Mouse (Mus musculus) frontal cortex, postnatal 14 days (tissue): Measurements from ENCODE around the gene Anapc11.

ENCODE experiments used
- DNase-seq, 2 experiments: peaks; one replicate each; pipeline ENCODE4 v3.0.0; 2022; ENCODE audit warnings: low spot score in 2 of 2

Anapc11 gene

DNA sequence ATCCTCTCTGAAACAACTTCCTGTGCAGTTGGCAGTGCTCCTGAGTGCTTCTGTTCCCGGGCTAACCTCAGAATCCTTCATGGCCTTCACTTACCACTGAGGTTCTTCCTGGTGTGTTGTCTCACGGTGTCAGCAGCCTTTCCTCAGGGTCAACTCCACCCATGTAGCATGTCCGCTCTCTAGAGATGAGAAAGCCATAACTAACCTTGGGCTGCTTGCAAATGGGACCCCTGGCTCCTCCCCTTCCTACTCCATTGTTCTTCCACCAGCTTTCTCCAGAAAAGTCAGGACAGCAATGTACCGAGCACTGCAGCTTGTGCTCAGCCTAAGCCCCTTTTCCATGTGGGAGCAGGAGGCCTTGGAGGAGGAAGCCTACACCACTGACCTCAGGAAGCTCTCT is 8.5 kb downstream of the Anapc11 start:
- no peak for DNase-seq

GRCm38 (mm10) chr11:120608241-120609034 is 10.2 kb downstream of the Anapc11 start, which contains the start of gene Npb:
Gene Npb (plus strand): TSS chr11:120608477.
- no peak for DNase-seq

DNA sequence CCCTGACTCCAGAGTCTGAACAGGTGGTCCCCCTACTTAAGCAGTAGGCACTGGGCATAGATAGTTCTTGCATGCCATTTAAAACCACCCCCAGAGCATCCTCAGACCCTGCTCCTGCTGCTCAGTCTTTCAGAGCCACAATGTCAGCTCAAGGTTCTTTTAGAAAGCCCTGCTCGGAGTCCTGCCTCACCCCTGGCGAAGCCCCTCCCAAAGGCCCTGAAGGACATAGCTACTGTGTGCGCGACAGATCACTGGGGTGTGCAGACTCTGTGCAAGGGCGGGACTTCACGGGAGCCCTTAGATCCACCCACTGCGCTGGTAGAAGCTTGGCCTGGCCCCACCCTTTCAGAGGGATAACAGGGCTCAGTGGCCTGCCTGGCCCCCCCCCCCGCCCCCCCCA is 11.0 kb downstream of the Anapc11 start:
- DNase-seq = no peak

- DNase-seq = no peak
Observed at GRCm38 (mm10) chr11:120610477-120611046, 12.3 kb downstream of the Anapc11 start.

- peak in 1 of 2 experiments; percentile 56 for DNase-seq
Observed at GRCm38 (mm10) chr11:120612763-120613162, 14.5 kb downstream of the Anapc11 start.

GRCm38 (mm10) chr11:120613481-120613972 is 15.3 kb downstream of the Anapc11 start:
- no peak for DNase-seq

DNA sequence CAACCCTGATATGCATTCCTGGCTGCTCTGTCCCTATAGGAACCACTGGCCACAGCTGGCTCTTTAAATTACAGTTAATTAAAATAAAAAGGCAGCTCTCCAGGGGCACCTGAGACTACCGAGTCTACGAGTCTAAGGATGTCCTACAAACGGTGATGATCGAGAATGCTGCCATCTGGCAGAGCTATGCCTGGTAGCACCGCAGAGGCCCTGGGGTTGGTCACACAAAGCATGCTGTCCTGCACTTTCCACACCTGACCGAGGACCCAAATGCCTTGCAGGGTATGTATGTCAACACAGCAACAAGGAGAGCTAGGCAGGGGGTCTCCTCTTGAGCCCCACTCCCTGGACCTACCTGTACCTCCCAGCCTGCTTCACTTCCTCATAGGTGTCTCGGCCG is 15.8 kb downstream of the Anapc11 start:
- no peak for DNase-seq

GRCm38 (mm10) chr11:120615167-120615566 is 16.9 kb downstream of the Anapc11 start:
- DNase-seq = no peak

DNA sequence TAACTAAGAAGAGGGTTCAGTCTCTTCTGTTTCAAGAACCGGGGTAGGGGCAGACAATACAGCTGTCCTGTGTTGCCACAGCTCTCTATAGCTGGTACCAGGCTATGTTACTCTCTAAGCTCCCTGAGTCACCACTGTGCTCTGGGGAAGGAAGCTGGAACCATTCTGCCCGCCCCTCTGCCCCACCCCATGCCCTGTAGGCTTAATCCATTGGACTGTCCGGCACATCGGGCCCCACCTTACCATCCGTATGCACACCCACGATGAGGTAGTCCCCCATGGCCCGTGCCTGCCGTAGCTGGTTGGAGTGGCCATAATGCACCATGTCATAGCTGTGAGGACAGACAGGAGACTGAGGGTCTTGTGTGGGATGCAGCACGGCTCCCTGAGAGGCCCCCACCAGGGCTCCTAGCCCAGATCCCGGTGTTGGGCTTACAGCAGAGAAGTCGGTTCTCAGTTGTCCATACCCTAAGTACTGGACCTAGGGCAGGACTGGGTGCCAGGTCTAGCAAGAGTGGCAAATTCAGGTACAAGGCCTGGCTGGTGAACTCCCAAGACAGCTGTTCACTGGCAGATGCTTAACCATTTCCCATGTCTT is 17.5 kb downstream of the Anapc11 start:
- DNase-seq = no peak

GRCm38 (mm10) chr11:120616617-120617294 is 18.5 kb downstream of the Anapc11 start:
- DNase-seq = no peak

DNA sequence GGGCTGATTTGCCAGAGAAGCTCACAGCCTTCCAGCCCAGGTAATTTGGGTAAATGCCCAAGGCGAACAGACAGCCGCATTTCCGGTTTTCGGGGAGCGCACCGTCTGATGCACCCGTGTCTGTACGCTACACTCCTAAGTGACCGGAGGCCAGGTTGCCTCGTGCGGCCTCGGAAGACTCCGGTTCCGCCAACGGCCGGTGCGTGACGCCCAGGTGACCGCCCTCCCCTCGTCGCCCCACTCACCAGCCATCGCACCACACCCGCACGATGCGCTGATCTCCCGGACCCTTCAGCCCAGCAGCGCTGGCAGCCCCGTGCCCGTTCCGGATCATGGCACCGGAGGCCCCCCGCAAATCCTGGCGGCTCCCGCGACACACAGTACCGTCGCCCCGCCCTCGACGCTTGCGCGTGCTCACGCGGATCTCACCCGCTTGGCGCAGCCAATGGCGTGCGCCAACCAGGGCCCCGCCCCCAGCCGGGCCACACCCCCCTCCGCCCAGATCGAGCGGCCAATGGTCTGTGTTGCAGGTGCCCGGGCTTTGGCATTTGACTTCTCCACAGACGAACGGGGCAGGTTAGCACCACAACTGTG is 19.4 kb downstream of the Anapc11 start, which contains the start of gene Pcyt2:
Gene Pcyt2, minus strand, starts transcription at position 418 of the 594 bp plus-strand sequence.
- DNase-seq = peak; percentile 83 to 89

DNA sequence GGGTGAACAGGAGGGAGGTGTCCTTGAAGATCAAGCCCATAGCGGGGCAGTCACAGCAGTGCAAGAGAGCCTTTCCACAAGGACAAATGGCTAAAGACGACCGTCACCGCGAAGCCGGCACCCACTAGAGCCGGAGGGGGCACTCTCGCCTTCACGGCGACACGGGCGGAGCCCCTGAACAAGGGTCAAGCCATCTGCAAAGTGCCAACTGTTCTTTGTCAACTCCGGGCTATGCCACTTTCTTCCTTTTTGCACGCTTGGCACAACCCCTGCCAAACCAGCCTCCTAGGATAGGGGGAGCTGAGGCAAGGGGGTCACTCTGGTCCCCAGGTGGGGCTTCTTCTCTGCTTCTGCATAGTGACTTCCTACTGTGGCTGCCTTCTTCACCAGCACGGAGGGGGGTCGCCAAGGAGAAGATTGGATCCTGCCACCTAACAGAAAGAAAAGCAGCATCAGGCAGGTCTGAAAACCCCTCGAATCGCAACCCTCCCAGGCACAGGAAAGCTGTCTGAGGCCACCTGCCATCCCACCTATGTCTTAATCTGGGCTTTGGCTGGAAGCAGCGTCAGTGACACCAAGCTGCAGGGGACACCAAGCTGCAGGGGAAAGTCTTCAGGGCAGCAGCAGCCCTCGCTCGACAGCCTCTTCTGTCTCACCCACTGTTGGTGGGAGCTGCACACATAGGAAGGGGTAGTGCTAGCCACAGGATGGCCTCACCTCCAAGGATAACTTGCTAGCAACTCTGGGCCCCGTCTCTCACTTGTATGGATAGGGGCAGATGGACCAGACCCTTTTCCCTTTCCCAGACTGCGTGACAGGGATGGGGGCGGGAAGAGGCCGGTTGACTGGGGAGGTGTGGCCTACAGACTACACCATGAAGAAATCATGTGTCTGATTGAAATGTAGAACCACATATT is 20.7 kb downstream of the Anapc11 start:
- DNase-seq = no peak

- no peak for DNase-seq
Observed at GRCm38 (mm10) chr11:120620195-120620594, 22.0 kb downstream of the Anapc11 start.

DNA sequence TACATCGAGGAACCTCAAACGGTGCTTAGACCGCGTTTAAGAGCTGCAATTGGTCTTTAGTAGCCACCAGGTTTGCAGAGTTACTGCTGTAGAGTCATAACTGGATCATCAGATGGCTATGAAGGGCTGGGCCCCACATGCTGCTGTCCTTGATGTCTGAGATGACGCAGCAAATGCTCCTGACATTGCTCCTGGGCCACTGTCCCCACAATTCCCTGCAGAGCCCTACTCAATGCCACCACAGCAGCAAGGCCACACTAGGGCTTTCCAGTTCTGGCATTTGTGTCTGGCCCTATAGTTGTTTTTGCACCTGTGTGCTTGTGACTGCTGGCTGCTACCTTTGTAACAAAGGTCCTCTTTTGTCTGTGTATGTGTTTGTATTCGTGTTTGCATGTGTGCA is 24.6 kb downstream of the Anapc11 start:
- DNase-seq = no peak

GRCm38 (mm10) chr11:120623961-120624679 is 25.9 kb downstream of the Anapc11 start:
- DNase-seq = peak in 1 of 2 experiments; percentile 55

GRCm38 (mm10) chr11:120624680-120625111 is 26.5 kb downstream of the Anapc11 start:
- peak; percentile 70 to 77 for DNase-seq

DNA sequence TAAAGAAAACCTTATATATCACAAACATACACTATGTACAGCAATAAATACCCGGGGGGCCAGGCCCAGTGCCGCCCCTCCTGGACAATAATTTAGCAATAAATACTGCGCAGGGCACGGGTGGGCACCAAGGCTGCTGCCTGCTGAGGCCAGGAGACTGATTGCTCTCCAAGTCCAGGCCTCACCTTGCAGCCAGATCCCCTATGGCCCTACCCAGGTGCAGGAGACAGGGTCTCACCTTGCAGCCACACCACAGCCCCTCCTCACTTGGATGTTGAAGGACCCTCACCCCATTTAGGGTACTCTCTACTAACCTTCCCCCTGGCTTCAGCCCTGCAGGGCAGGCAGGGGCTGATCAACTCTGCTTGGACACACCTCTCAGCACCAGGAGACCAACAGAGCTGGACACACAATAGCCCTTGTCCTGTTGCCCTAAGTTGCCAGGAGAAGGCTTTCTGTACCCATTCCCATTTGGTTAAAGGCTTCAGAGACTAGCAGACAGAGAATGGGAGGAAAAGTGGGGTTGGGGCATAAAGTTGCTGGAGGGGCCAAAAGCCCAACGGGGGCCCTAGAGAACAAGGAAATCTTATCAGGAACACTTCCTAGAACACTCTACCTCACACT is 27.0 kb downstream of the Anapc11 start, which contains the start of gene Sirt7:
Gene Sirt7, minus strand, starts transcription at position 89 of the 624 bp plus-strand sequence.
- no peak for DNase-seq

DNA sequence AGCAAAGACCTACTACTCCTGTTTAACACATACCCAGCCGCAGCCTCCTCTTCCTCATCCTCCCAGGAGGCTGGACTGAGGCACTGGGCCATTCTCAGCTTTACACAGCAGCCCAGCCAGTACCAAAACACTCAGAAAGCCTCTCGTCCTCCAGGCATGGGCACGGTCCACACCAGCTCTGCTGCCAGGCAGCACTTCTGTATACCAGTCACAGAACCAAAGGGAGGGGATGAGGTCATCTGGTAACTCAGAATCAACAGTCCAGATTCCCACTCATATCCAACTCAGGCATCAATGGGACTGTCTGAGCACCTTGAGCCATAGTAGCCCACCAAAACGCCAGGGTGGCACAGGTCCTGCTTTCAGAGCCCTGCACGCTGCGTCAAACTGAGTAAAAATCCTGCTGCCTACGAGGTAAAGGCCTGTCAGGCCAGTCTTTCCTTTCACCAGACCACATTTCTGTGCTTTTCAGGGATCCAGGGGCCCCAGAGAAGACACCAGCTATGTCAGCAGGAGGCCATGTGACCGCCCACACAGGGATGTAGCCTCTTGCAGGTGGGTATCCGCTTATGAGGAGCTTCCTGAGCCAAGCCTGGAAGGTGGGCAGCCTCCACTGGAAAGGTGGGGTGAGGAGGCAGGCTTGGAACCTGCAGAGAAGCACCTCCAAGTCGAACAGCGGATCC is 28.7 kb downstream of the Anapc11 start:
- DNase-seq = no peak
